Mouse (Mus musculus) mesoderm, embryonic 11.5 days (tissue): ENCODE measurements around the gene Ushbp1.
A peak's percentile ranks its signal among the peaks of the same experiment; 100 is the strongest.
"Not testable (repeated sequence)": the region's sequence is repeated elsewhere in the genome, so short reads cannot be mapped to it uniquely, and the experiment has no call there.

Experiments used
- DNase-seq: peaks from one replicate; pipeline ENCODE4 v3.0.0-alpha.2; 2012; ENCODE audit warnings: low read depth, low spot score

Gene Ushbp1

DNA sequence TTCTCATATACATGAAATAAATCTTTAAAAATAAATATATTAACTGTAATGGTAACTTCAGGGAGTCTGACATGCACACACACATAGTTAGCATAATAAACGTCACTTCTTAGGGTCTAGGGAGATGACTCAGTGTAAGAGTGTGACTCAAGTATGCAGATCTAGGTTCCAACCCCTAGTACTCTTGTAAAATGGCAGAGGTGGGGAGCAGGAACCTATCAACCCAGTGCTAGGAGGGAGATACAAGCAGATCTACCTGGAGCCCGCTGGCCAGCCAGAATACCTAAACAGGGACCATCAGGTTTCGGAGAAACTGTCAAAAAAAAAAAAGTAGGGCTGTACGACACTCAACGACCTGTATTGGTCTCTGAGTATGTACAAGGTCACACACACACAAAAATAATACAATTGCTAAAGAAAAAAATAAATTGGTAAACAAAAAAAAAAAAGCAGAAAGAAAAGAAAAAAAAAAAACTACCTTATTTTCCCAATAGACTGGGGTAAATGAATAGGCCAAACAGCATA, 24.8 kb downstream of the Ushbp1 start:
- no peak for DNase-seq

DNA sequence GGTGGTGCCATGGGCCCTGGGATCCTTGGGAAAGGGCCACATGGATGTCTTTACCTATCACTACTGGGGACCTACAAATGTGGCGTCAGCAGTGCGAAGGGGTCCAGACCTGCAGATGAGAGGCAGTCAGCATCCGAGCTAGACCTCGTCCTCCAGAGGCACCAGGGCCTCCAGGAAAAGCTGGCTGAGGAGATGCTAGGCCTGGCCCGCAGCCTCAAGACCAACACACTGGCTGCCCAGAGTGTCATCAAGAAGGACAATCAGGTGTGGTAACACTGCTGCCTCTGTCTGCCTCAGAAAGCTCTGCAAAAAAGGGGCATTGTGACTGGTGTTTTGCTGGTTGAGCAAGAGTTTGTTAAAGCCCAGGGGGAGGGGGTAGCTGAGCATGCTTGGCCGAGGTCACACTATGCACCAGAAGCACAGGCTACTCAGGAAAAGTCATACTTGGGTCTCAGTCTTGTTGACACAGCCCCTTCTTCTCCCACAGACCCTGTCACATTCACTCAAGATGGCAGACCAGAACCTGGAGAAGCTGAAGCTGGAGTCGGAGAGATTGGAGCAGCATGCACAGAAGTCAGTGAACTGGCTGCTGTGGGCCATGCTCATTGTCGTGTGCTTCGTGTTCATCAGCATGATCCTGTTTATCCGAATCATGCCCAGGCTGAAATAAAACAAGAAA, 26.4 kb downstream of the Ushbp1 start:
- DNase-seq: no peak

DNA sequence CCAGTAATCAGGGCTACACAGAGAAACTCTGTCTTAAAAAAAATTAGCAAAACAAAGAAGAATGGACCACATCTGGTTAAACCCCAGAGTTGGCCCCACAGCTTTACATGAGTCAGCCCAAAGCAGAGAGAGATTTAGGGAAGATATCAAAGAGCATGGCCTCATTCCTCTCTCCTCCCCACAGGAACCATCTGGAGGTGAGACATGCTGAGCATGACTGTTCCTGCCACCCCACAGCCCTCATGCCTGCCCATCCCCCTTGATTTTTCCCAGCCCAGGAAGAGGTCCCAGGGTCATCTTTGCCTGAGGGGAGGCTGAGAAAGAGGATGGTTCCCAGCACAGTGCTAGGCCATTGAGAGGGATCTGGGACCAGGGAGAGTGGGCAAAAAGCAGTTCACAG, 27.2 kb downstream of the Ushbp1 start:
- no peak for DNase-seq

DNA sequence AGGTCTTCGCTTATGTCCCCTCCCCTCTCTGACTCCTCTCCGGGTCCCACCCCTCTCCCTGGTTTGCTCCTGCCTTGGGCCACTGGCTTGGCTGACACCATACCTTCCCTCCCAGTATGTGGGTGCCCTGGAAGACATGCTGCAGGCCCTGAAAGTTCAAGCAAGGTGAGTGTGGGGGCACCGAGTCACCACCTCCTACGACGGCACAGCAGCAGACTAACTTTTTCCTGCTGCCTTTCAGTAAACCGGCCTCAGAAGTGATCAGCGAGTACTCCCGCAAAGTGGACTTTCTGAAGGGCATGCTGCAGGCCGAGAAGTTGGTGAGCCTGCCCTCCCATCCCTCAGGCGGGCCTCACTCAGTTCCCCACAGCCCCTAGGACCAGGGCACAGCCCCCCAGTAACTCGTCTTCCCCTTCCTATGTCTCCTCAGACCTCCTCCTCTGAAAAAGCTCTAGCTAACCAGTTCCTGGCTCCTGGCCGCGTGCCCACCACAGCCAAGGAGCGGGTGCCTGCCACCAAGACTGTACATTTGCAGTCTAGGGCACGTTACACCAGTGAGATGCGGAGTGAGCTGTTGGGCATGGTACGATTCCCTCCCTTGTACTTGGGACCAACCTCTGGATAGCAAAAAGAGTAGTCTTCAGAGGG, 27.9 kb downstream of the Ushbp1 start:
- DNase-seq: no peak

DNA sequence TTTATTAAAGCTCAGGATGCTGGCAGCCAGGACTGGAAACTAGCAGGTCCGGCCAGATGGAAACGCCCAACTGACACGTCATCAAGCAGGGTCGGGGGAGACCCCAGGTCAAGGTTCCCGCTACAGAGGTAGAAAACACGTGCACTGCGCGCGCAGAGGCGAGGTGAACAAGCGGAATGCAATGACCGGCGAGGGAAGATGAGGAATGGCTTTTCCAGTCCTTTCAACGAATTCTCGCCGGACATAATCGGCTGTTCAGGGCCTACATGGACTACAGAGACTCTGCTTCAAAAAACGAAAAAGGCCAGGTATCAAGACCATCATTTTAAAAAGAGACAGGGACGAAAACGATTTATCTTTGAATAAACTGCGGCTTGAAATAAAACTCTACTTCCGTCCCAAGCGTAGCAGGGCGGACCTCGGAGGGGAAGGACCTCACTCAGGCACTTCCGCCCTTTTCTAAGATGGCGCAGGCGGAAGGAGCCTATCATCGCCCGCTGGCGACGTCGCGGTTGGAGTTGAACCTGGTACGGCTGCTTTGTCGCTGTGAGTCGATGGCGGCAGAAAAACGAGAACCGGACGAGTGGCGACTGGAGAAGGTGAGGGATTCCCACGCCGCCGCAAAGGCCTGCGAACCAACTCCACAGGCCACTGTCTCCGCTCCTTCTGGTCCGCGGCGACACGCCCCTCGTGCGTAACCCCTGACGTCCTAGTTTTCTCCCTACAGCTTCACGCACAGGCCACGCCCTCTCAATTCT, 28.7 kb downstream of the Ushbp1 start, which contains the start of gene Use1:
TSS of gene Use1 (plus strand) at position 78 of the 758 bp plus-strand sequence.
- peak; percentile 94 for DNase-seq

DNA sequence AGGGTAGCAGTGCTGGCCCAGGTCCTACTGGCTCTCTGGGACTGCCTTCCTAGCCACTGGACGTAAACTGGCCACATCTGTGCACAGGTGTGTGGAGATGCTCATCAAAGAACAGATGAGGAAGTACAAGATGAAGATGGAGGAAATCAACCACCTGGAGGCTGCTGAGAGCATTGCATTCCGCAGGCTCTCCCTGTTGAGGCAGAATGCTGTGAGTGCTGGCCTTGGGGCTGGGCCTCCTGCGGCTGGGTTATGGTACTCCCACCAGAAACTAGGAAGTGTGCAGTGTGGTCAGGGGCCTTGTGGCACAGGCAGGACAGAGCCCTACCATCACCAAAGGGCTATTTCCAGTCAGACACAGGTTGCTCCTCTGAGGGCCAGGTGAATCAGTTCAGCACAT, 37.6 kb downstream of the Ushbp1 start:
- DNase-seq: no peak

DNA sequence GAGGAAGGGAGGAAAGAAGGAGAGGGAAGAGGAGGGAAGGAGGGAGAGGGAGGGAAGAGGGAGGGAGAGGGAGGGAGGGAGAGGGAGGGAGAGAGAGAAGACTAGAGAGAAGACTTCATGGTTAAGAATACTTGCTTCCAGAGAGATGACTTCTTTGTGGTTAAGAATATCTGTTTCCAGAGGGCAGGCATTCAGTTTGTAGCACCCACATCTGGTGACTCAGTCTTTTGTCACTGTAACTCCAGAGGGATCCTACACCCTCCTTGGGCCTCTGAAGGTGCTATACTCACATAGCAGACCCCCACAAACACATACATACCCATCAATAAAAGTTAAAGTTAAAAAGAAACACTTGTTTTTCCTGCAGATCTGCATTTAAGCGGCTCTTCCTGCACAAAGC, 44.1 kb downstream of the Ushbp1 start:
- no peak for DNase-seq

DNA sequence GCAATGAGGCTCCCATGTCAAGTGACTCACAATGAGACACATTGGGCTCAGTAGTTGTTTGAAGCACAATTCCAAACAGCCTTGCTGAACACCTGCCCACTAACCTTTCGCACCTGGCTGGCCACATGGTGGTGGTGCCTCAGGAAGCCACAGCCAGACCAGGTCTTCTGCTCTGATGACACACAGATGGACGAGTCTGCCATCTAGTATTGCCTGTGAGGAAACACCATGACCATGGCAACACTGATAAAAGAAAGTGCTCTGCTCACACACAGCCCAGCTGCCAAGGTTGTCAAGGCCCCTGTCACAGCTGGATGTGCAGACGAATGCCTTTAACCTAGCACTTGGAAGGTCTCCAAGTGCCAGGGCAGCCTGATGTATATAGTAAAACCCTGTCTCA, 44.5 kb downstream of the Ushbp1 start:
- DNase-seq: no peak

DNA sequence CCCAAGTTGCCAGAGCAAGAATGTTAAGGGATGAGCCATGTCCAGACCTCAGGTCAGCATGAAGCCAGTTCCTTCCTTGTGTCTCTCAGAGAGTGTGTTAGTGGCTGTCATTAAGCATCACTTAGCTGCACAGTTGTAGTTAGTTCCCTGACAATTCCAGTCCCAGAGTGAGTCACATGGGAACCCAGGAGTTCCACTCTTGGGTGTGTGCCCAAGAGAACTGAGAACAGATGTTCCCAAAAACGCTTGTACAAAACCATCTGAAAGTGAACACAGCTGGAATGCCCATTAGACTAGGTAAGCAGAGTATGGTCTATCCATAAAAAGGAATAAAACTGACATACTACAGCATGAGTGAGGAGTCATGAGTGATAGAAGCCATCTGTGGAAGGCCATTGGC, 49.0 kb downstream of the Ushbp1 start:
- DNase-seq: no peak

DNA sequence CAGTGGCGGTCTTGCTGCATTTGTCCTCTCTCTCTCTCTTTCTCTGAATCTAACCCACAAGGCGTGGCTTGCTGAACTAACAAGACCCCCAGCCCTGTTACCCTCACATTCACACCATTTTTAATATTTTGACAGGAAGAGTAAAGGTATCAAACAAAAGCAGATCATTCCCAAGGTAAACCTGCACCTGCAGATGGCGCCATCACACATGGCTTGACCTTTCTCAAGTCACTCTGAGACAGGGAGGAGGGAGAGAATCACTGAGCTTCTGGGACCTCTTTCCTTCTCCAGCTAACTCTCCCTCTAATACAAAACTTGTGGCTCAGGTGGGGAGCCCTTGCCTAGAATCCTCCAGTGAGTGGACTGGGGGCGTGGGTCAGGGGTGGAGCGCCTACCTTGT, 55.0 kb downstream of the Ushbp1 start:
- DNase-seq: peak; percentile 39

DNA sequence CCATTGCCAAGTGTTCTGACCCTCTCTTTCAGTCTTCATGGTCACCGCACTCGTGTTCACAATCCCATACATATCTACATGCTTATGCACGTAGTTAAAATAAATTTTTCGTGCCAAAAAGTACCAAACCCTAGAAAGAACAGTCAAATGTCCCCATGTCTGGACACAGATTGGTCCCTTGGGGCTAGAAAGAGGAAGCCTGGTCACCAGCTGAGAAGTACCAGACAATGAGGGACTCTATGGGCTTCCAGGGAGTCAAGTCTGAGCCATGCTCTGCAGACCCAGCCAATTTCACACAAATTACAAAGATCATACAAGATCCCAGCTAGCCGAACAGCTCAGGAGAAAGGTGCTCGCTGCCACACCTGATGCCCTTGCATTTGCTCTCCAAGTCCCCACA, 57.8 kb downstream of the Ushbp1 start:
- DNase-seq: not testable (repeated sequence)
